Mouse (Mus musculus): ENCODE data around the gene Sstr5. TPM values are rescaled to one million over a fixed set of nuclear protein-coding genes. Genes with fewer than 3 reads are reported as not detected.

The Sstr5 gene
- polyA plus RNA-seq (2017; shearing (Covaris generic)), result under 1 TPM in 1 of 2 experiments, not detected in 1; 0.14 TPM

DNA sequence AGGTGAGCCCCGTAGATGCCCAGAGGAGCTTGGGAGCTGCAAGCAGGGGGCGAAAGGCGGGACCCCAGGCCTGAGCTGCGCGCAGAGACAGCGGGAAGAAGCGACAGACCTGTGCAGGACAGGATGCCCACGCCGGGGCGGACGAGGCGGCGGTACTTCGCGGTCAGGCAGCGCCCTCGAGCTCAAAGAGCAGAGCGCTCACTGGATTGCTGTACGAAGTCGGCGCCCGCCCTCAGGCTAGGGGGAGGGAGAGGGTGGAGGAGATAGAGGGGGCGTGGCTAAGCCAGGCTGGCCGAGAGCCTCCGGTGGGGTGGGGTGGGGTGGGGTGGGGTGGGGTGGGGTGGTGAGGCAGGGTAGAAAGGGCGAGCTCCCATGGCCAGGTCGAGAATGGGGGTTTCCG lies at the start of gene Sstr5:
Gene Sstr5 (minus strand): TSS at position 276 of the 400 bp plus-strand sequence.

DNA sequence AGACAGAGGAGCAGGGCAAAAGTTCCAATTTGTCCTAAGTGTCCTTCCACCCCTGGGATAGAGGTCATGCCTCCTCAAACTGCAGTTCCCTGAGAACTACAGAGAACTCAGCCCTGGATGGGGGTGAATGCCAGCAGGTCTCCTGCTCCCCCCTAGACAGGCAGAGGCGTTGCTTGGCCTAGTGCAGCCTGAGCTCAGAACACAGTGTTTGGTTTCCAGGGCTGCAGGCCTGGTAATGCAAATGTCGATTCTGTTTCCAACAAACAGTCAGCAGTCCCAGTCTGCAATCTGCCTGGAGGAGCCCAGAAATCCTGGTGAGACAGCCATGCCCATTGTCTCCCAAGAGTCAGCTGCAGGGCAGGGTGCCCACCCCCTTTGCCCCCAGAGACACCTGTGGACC lies 42.8 kb downstream of the Sstr5 start, which contains the start of gene Tekt4:
Gene Tekt4 (plus strand): TSS at position 344 of the 400 bp plus-strand sequence.

Other genes starting within 250 kb of the Sstr5 start
- 10 to 100 TPM; 19.7 to 99.3 TPM for gene Baiap3, start 240.9 kb downstream of the Sstr5 start, polyA plus RNA-seq (2017; shearing (Covaris generic))
- 100 to 1,000 TPM; 545 to 561 TPM for gene Ube2i, start 222.7 kb downstream of the Sstr5 start, polyA plus RNA-seq (2017; shearing (Covaris generic))
- gene Prss34, start 198.9 kb downstream of the Sstr5 start, polyA plus RNA-seq (2017; shearing (Covaris generic)), result not detected
- not detected for gene Prss28, start 188.6 kb downstream of the Sstr5 start, polyA plus RNA-seq (2017; shearing (Covaris generic))
- not detected for gene Prss29, start 178.6 kb downstream of the Sstr5 start, polyA plus RNA-seq (2017; shearing (Covaris generic))
- under 1 TPM; 0.14 to 0.34 TPM for gene Tpsab1, start 151.7 kb downstream of the Sstr5 start, polyA plus RNA-seq (2017; shearing (Covaris generic))
- 1 to 10 TPM in 1 of 2 experiments, not detected in 1; 1.2 TPM for gene Tpsb2, start 131.0 kb downstream of the Sstr5 start, polyA plus RNA-seq (2017; shearing (Covaris generic))
- gene Tpsg1, start 128.0 kb downstream of the Sstr5 start, polyA plus RNA-seq (2017; shearing (Covaris generic)), result not detected
- gene Cacna1h, start 63.5 kb downstream of the Sstr5 start, polyA plus RNA-seq (2017; shearing (Covaris generic)), result not detected
- not detected for gene Tekt4, start 42.7 kb downstream of the Sstr5 start, polyA plus RNA-seq (2017; shearing (Covaris generic))
- under 1 TPM in 1 of 2 experiments, not detected in 1; 0.11 TPM for gene Sox8, start 73.4 kb upstream of the Sstr5 start, polyA plus RNA-seq (2017; shearing (Covaris generic))
- gene Lmf1, start 81.8 kb upstream of the Sstr5 start, polyA plus RNA-seq (2017; shearing (Covaris generic)), result 10 to 100 TPM; 21.6 to 22.0 TPM
- gene Gng13, start 219.9 kb upstream of the Sstr5 start, polyA plus RNA-seq (2017; shearing (Covaris generic)), result not detected
- gene Chtf18, start 230.1 kb upstream of the Sstr5 start, polyA plus RNA-seq (2017; shearing (Covaris generic)), result 1 to 10 TPM; 5.2 to 5.4 TPM
- gene Rpusd1, start 230.4 kb upstream of the Sstr5 start, polyA plus RNA-seq (2017; shearing (Covaris generic)), result 10 to 100 TPM; 15.3 to 15.4 TPM
- gene Mslnl, start 238.8 kb upstream of the Sstr5 start, polyA plus RNA-seq (2017; shearing (Covaris generic)), result not detected